Mouse (Mus musculus) heart, adult 2 months (tissue): ENCODE results near the gene 6330409D20Rik. TPM values are rescaled to one million over a fixed set of nuclear protein-coding genes. Genes with fewer than 3 reads are reported as not detected.

ENCODE experiments used
- DNase-seq, 2 experiments: peaks; one replicate each; pipeline ENCODE4 v3.0.0; 2021
- H3K27ac ChIP-seq: fragments of 200-600 bp; 2 replicates; pipeline ENCODE4 v1.8.1; 2022
- H3K27me3 ChIP-seq: fragments of 200-500 bp; 2 replicates; pipeline ENCODE4 v1.6.1; 2012; ENCODE audit warnings: mild to moderate bottlenecking, low read length, inconsistent platforms, mixed read lengths; ENCODE audit not compliant: control insufficient read depth, insufficient read depth
- H3K36me3 ChIP-seq: fragments of 200-500 bp; 2 replicates; pipeline ENCODE4 v1.6.1; 2012; ENCODE audit warnings: low read length, inconsistent platforms; ENCODE audit not compliant: control insufficient read depth, insufficient read depth
- H3K4me1 ChIP-seq: fragments of 200-500 bp; 2 replicates; pipeline ENCODE4 v1.6.1; 2011; ENCODE audit warnings: low read length; ENCODE audit not compliant: control insufficient read depth, insufficient read depth
- H3K4me3 ChIP-seq: fragments of 200-600 bp; 2 replicates; pipeline ENCODE4 v1.8.1; 2022
- H3K79me2 ChIP-seq: fragments of 200-500 bp; replicated peaks from 2 replicates; pipeline ENCODE4 v1.6.1; 2012; ENCODE audit warnings: mild to moderate bottlenecking, inconsistent platforms, low read length, moderate library complexity, mixed read lengths; ENCODE audit not compliant: control insufficient read depth, insufficient read depth
- H3K9ac ChIP-seq: fragments of 200-500 bp; 2 replicates; pipeline ENCODE4 v1.6.1; 2012; ENCODE audit warnings: low read depth, mild to moderate bottlenecking, control low read depth, inconsistent platforms, low read length, mixed read lengths
- CTCF ChIP-seq: fragments of 200-600 bp; IDR thresholded peaks from 2 replicates; pipeline ENCODE4 v1.8.1; 2022; ENCODE audit warnings: antibody characterized with exemption, mild to moderate bottlenecking, moderate library complexity
- EP300 ChIP-seq: fragments of 200-500 bp; IDR thresholded peaks from 2 replicates; pipeline ENCODE4 v1.6.1; 2011; ENCODE audit warnings: low read depth, low read length, control low read depth; ENCODE audit not compliant: insufficient read depth
- POLR2A ChIP-seq: fragments of 200-500 bp; IDR thresholded peaks from 2 replicates; pipeline ENCODE4 v1.6.1; 2011; ENCODE audit warnings: mild to moderate bottlenecking, low read depth, low read length, control low read depth; ENCODE audit not compliant: insufficient read depth
- WGBS: fragments of 180-500 bp; shearing (Covaris S2); methylation state at CpG from one replicate; pipeline ENCODE4 v1.1.7; 2018; 5-methylcytosine and 5-hydroxymethylcytosine counted together
- intact Hi-C: fragments of 180-260 bp; cut with DNase I; formaldehyde crosslinking; loops from one replicate; pipeline ENCODE4 v1.15.1; 2025
- microRNA-seq, 2 experiments: library from miRNA; unstranded; fragments of <30 nt; microRNA quantifications; one replicate each; pipeline ENCODE4 v1.2.0; 2021
- polyA plus RNA-seq: library from polyadenylated mRNA; depleted of rRNA; stranded (reverse); fragments of >200 nt; gene quantifications from 2 replicates; pipeline ENCODE4 v1.2.3, GENCODE M21; 2012; rRNA removed
- total RNA-seq, 2 experiments: library from RNA; stranded (reverse); gene quantifications; 2 replicates each; pipeline ENCODE4 v1.2.3; 2021

Gene 6330409D20Rik
- total and polyA plus RNA-seq, 3 experiments, result not detected

GRCm38 (mm10) chr2:32683701-32684100 is 57.1 kb downstream of the 6330409D20Rik start:
- Histone ChIP-seq H3K27ac (no peak overlapping the region), H3K27me3 (no peaks in the 10 kb centered on the region), H3K79me2 (no peaks in the 10 kb centered on the region), H3K36me3 (no peaks in the 10 kb centered on the region), H3K4me1 (no peaks in the 10 kb centered on the region; the same call in 1 of the 2 replicates), H3K9ac (no peak overlapping the region), H3K4me3 (no peak overlapping the region)
- intact Hi-C loops, result no loop called here
- 83% methylated on average over 10 of the region's 10 CpGs for WGBS
- TF ChIP-seq POLR2A (no peak), CTCF (no peak), EP300 (no peak)
- DNase-seq, result no peak

GRCm38 (mm10) chr2:32682721-32683417 is 57.9 kb downstream of the 6330409D20Rik start:
- no peaks in the 10 kb centered on the region for H3K27me3 ChIP-seq
- intact Hi-C loops, result no loop called here
- no peaks in the 10 kb centered on the region for H3K36me3 ChIP-seq
- 61% methylated on average over 14 of the region's 14 CpGs for WGBS
- DNase-seq, result no peak
- no peak overlapping the region for H3K9ac ChIP-seq
- no peaks in the 10 kb centered on the region; the same call in 1 of the 2 replicates for H3K4me1 ChIP-seq
- TF ChIP-seq CTCF, result no peak
- TF ChIP-seq EP300, result no peak
- TF ChIP-seq POLR2A, result no peak
- no peak overlapping the region for H3K4me3 ChIP-seq
- H3K27ac ChIP-seq, result peak overlapping the region; percentile 12; the same call in 1 of the 2 replicates
- H3K79me2 ChIP-seq, result no peaks in the 10 kb centered on the region

Small RNAs within 50 kb of the gene (microRNA-seq; reads per million reads assigned to microRNA genes)
- gene Mir2861, result 0 reads per million in 2 experiments
- gene Mir3960, result 0 reads per million in 2 experiments
- 0 reads per million in 2 experiments for gene Mir8093

Other genes starting within 250 kb of the 6330409D20Rik start
- 1 to 10 TPM; 7.0 to 7.1 TPM for gene Fam102a, start 205.7 kb downstream of the 6330409D20Rik start, total RNA-seq
- 9.2 and 10.6 TPM in 2 replicates for gene Fam102a, start 205.7 kb downstream of the 6330409D20Rik start, polyA plus RNA-seq
- gene Dpm2, start 170.2 kb downstream of the 6330409D20Rik start, total RNA-seq, result 10 to 100 TPM; 17.4 to 18.0 TPM
- gene Dpm2, start 170.2 kb downstream of the 6330409D20Rik start, polyA plus RNA-seq, result 65.3 and 69.2 TPM in 2 replicates
- gene Pip5kl1, start 166.2 kb downstream of the 6330409D20Rik start, total RNA-seq, result not detected
- 0.25 TPM in 1 of 2 replicates, not detected in the other for gene Pip5kl1, start 166.2 kb downstream of the 6330409D20Rik start, polyA plus RNA-seq
- not detected for gene 9430097D07Rik, start 165.3 kb downstream of the 6330409D20Rik start, total RNA-seq
- not detected in 2 replicates for gene 9430097D07Rik, start 165.3 kb downstream of the 6330409D20Rik start, polyA plus RNA-seq
- gene St6galnac4, start 153.9 kb downstream of the 6330409D20Rik start, total RNA-seq, result 10 to 100 TPM; 16.2 to 17.8 TPM
- gene St6galnac4, start 153.9 kb downstream of the 6330409D20Rik start, polyA plus RNA-seq, result 25.2 and 28.6 TPM in 2 replicates
- gene St6galnac6, start 141.3 kb downstream of the 6330409D20Rik start, total RNA-seq, result 100 to 1,000 TPM; 107 to 125 TPM
- gene St6galnac6, start 141.3 kb downstream of the 6330409D20Rik start, polyA plus RNA-seq, result 129 and 174 TPM in 2 replicates
- gene Ak1, start 119.3 kb downstream of the 6330409D20Rik start, total RNA-seq, result 100 to 1,000 TPM; 606 to 670 TPM
- gene Ak1, start 119.3 kb downstream of the 6330409D20Rik start, polyA plus RNA-seq, result 584 and 623 TPM in 2 replicates
- 100 to 1,000 TPM; 113 to 122 TPM for gene Eng, start 94.4 kb downstream of the 6330409D20Rik start, total RNA-seq
- gene Eng, start 94.4 kb downstream of the 6330409D20Rik start, polyA plus RNA-seq, result 230 and 239 TPM in 2 replicates
- 1 to 10 TPM; 4.6 to 5.7 TPM for gene Fpgs, start 36.9 kb downstream of the 6330409D20Rik start, total RNA-seq
- gene Fpgs, start 36.9 kb downstream of the 6330409D20Rik start, polyA plus RNA-seq, result 17.8 and 18.0 TPM in 2 replicates
- gene Cdk9, start 27.9 kb downstream of the 6330409D20Rik start, total RNA-seq, result 10 to 100 TPM; 21.0 to 25.3 TPM
- gene Cdk9, start 27.9 kb downstream of the 6330409D20Rik start, polyA plus RNA-seq, result 42.3 and 49.3 TPM in 2 replicates
- gene Sh2d3c, start 20.0 kb downstream of the 6330409D20Rik start, total RNA-seq, result 10 to 100 TPM; 27.1 to 28.9 TPM
- 38.7 and 52.8 TPM in 2 replicates for gene Sh2d3c, start 20.0 kb downstream of the 6330409D20Rik start, polyA plus RNA-seq
- 1 to 10 TPM; 8.2 to 9.4 TPM for gene Tor2a, start 16.2 kb upstream of the 6330409D20Rik start, total RNA-seq
- gene Tor2a, start 16.2 kb upstream of the 6330409D20Rik start, polyA plus RNA-seq, result 19.4 and 22.2 TPM in 2 replicates
- under 1 TPM; 0.10 to 0.11 TPM for gene Ttc16, start 34.6 kb upstream of the 6330409D20Rik start, total RNA-seq
- 0.61 and 0.98 TPM in 2 replicates for gene Ttc16, start 34.6 kb upstream of the 6330409D20Rik start, polyA plus RNA-seq
- gene Ptrh1, start 34.8 kb upstream of the 6330409D20Rik start, total RNA-seq, result 1 to 10 TPM; 2.4 to 4.2 TPM
- gene Ptrh1, start 34.8 kb upstream of the 6330409D20Rik start, polyA plus RNA-seq, result 2.2 and 3.3 TPM in 2 replicates
- gene Cfap157, start 43.4 kb upstream of the 6330409D20Rik start, total RNA-seq, result not detected
- gene Cfap157, start 43.4 kb upstream of the 6330409D20Rik start, polyA plus RNA-seq, result 0.12 TPM in 1 of 2 replicates, not detected in the other
- 10 to 100 TPM in 1 of 2 experiments, 1 to 10 TPM in 1; 9.8 to 11.4 TPM for gene Stxbp1, start 106.2 kb upstream of the 6330409D20Rik start, total RNA-seq
- 14.4 and 15.6 TPM in 2 replicates for gene Stxbp1, start 106.2 kb upstream of the 6330409D20Rik start, polyA plus RNA-seq
- gene Fam129b, start 135.1 kb upstream of the 6330409D20Rik start, total RNA-seq, result 10 to 100 TPM; 19.5 to 20.0 TPM
- gene Fam129b, start 135.1 kb upstream of the 6330409D20Rik start, polyA plus RNA-seq, result 21.0 and 21.5 TPM in 2 replicates
- gene Rpl12, start 220.5 kb upstream of the 6330409D20Rik start, total RNA-seq, result 10 to 100 TPM; 60.6 to 64.0 TPM
- 150 and 174 TPM in 2 replicates for gene Rpl12, start 220.5 kb upstream of the 6330409D20Rik start, polyA plus RNA-seq
- 10 to 100 TPM; 12.6 to 16.3 TPM for gene Lrsam1, start 220.6 kb upstream of the 6330409D20Rik start, total RNA-seq
- 11.4 and 14.8 TPM in 2 replicates for gene Lrsam1, start 220.6 kb upstream of the 6330409D20Rik start, polyA plus RNA-seq
- gene Slc2a8, start 241.1 kb upstream of the 6330409D20Rik start, total RNA-seq, result 10 to 100 TPM; 12.8 to 16.6 TPM
- gene Slc2a8, start 241.1 kb upstream of the 6330409D20Rik start, polyA plus RNA-seq, result 25.2 and 35.7 TPM in 2 replicates